Mouse (Mus musculus) gastrocnemius, postnatal 4 days (tissue): ENCODE measurements around the gene Gm13288. TPM values are rescaled to one million over a fixed set of nuclear protein-coding genes. Genes with fewer than 3 reads are reported as not detected.
"Not testable (repeated sequence)": the region's sequence is repeated elsewhere in the genome, so short reads cannot be mapped to it uniquely, and the experiment has no call there.

ENCODE experiments used
- DNase-seq, 2 experiments: peaks; one replicate each; pipeline ENCODE4 v3.0.0; 2021 to 2022; ENCODE audit warnings: low spot score in 2 of 2, mixed read lengths in 2 of 2
- long read RNA-seq, 2 experiments: library from polyadenylated mRNA; stranded (forward); transcript quantifications; one replicate each; pipeline ENCODE4 v2.0.0; 2021
- total RNA-seq, 2 experiments: library from RNA; stranded (reverse); gene quantifications; 2 replicates each; pipeline ENCODE4 v1.2.3; 2021

Gene Gm13288
- total RNA-seq: not detected
- long read RNA-seq, experiment 1: 0 reads
- long read RNA-seq, experiment 2: 0 reads

- not testable (repeated sequence) for DNase-seq
Measured at GRCm38 (mm10) chr4:88805231-88805630, at the start of gene Gm13288. TSS of gene Gm13288 (plus strand) at chr4:88805531.

GRCm38 (mm10) chr4:88756581-88757513, 48.5 kb upstream of the Gm13288 start:
- DNase-seq: peak in 1 of 2 experiments; percentile 10

GRCm38 (mm10) chr4:88757628-88758031, 47.7 kb upstream of the Gm13288 start:
- DNase-seq: peak; percentile 81 to 83

- DNase-seq: not testable (repeated sequence)
Measured at GRCm38 (mm10) chr4:88758751-88759150, 46.6 kb upstream of the Gm13288 start.

GRCm38 (mm10) chr4:88759610-88760268, 45.6 kb upstream of the Gm13288 start, which contains the start of gene Gm13283:
TSS of gene Gm13283 (plus strand) at chr4:88760119.
- peak; percentile 42 to 47 for DNase-seq

GRCm38 (mm10) chr4:88760431-88760830, 44.9 kb upstream of the Gm13288 start:
- peak; percentile 30 to 67 for DNase-seq

- DNase-seq: peak; percentile 78 to 85
Measured at GRCm38 (mm10) chr4:88761776-88762175, 43.6 kb upstream of the Gm13288 start.

GRCm38 (mm10) chr4:88762341-88762740, 43.0 kb upstream of the Gm13288 start:
- DNase-seq: peak in 1 of 2 experiments; percentile 20

- DNase-seq: peak in 1 of 2 experiments; percentile 34
Measured at GRCm38 (mm10) chr4:88763384-88764018, 41.8 kb upstream of the Gm13288 start.

- not testable (repeated sequence) for DNase-seq
Measured at GRCm38 (mm10) chr4:88773534-88773933, 31.8 kb upstream of the Gm13288 start, which contains the start of gene Gm13290. TSS of gene Gm13290 (plus strand) at chr4:88773834.

GRCm38 (mm10) chr4:88776622-88777021, 28.7 kb upstream of the Gm13288 start, which contains the start of gene Gm13289:
TSS of gene Gm13289 (plus strand) at chr4:88776922.
- DNase-seq: not testable (repeated sequence)

GRCm38 (mm10) chr4:88779550-88779949, 25.8 kb upstream of the Gm13288 start, which contains the start of gene Gm13272:
TSS of gene Gm13272 (plus strand) at chr4:88779850.
- not testable (repeated sequence) for DNase-seq

- peak in 1 of 2 experiments; percentile 14 for DNase-seq
Measured at GRCm38 (mm10) chr4:88780320-88780719, 25.0 kb upstream of the Gm13288 start.

- DNase-seq: not testable (repeated sequence)
Measured at GRCm38 (mm10) chr4:88781831-88782230, 23.5 kb upstream of the Gm13288 start, which contains the start of gene Ifnz. TSS of gene Ifnz (plus strand) at chr4:88782131.

- not testable (repeated sequence) for DNase-seq
Measured at GRCm38 (mm10) chr4:88782335-88782734, 23.0 kb upstream of the Gm13288 start.

GRCm38 (mm10) chr4:88785409-88785808, 19.9 kb upstream of the Gm13288 start, which contains the start of gene Gm13276:
TSS of gene Gm13276 (plus strand) at chr4:88785709.
- DNase-seq: not testable (repeated sequence)

GRCm38 (mm10) chr4:88788402-88788801, 16.9 kb upstream of the Gm13288 start, which contains the start of gene Gm13277:
TSS of gene Gm13277 (plus strand) at chr4:88788632.
- DNase-seq: peak; percentile 20 to 52

- not testable (repeated sequence) for DNase-seq
Measured at GRCm38 (mm10) chr4:88791250-88791649, 14.1 kb upstream of the Gm13288 start, which contains the start of gene Gm13278. TSS of gene Gm13278 (plus strand) at chr4:88791550.

GRCm38 (mm10) chr4:88793936-88794675, 11.2 kb upstream of the Gm13288 start, which contains the start of gene Gm13275:
TSS of gene Gm13275 (plus strand) at chr4:88794487.
- peak; percentile 51 to 63 for DNase-seq

GRCm38 (mm10) chr4:88797097-88797496, 8.2 kb upstream of the Gm13288 start, which contains the start of gene Gm13279:
TSS of gene Gm13279 (plus strand) at chr4:88797397.
- not testable (repeated sequence) for DNase-seq
